Mouse (Mus musculus) ES-E14 (cell line): ENCODE data around the gene Rcbtb2. TPM values are rescaled to one million over a fixed set of nuclear protein-coding genes. Genes with fewer than 3 reads are reported as not detected.

ENCODE experiments used
- DNase-seq: peaks from one replicate; pipeline ENCODE4 v3.0.0-alpha.2; 2013; ENCODE audit warnings: low read depth, low spot score
- H3K27ac ChIP-seq: 2 replicates; pipeline ENCODE4 v1.5.1; 2012; ENCODE audit warnings: low read depth, mild to moderate bottlenecking, low read length, moderate library complexity, mixed read lengths; ENCODE audit not compliant: poor library complexity, insufficient read depth, severe bottlenecking
- H3K36me3 ChIP-seq: 2 replicates; pipeline ENCODE4 v1.6.1; 2012; ENCODE audit warnings: mild to moderate bottlenecking, low read length, moderate library complexity, mixed read lengths; ENCODE audit not compliant: control insufficient read depth, poor library complexity, insufficient read depth, severe bottlenecking
- H3K4me1 ChIP-seq, 2 experiments: fragments of 150-350 bp in 1 of 2; sonication (generic) in 1 of 2; 2 replicates each; pipeline ENCODE4 v1.6.1; 2012; ENCODE audit warnings: low read length in 2 of 2, mild to moderate bottlenecking in 1 of 2, mixed read lengths in 1 of 2; ENCODE audit not compliant: control insufficient read depth in 2 of 2, insufficient read depth in 2 of 2, poor library complexity in 1 of 2
- H3K4me3 ChIP-seq, 2 experiments: fragments of 150-350 bp in 1 of 2; sonication (generic) in 1 of 2; 2 replicates each; pipeline ENCODE4 v1.5.1; 2012; ENCODE audit warnings: low read length in 2 of 2, low read depth in 1 of 2, mild to moderate bottlenecking in 1 of 2, mixed read lengths in 1 of 2; ENCODE audit not compliant: insufficient read depth in 1 of 2, poor library complexity in 1 of 2, severe bottlenecking in 1 of 2
- H3K9ac ChIP-seq: 2 replicates; pipeline ENCODE4 v1.6.1; 2012; ENCODE audit warnings: low read depth, mild to moderate bottlenecking, low read length, mixed read lengths; ENCODE audit not compliant: poor library complexity, insufficient read depth, severe bottlenecking
- H3K9me3 ChIP-seq: fragments of 150-350 bp; sonication (generic); 2 replicates; pipeline ENCODE4 v1.6.1; 2012; ENCODE audit warnings: low read depth, mild to moderate bottlenecking, low read length; ENCODE audit not compliant: control insufficient read depth, insufficient read depth
- CHD2 ChIP-seq: IDR thresholded peaks from 2 replicates; pipeline ENCODE4 v1.6.1; 2014; ENCODE audit warnings: mild to moderate bottlenecking, low read depth, low read length, inconsistent platforms
- HCFC1 ChIP-seq: IDR thresholded peaks from 2 replicates; pipeline ENCODE4 v1.6.1; 2012; ENCODE audit warnings: low read length, inconsistent platforms, borderline replicate concordance; ENCODE audit not compliant: insufficient read depth
- MAFK ChIP-seq: IDR thresholded peaks from 2 replicates; pipeline ENCODE4 v1.6.1; 2014; ENCODE audit warnings: mild to moderate bottlenecking, low read depth, low read length, inconsistent platforms; ENCODE audit not compliant: insufficient read depth
- ZC3H11A ChIP-seq: IDR thresholded peaks from 2 replicates; pipeline ENCODE4 v1.6.1; 2012; ENCODE audit warnings: low read depth, mild to moderate bottlenecking, inconsistent platforms, low read length, borderline replicate concordance
- ZNF384 ChIP-seq: IDR thresholded peaks from 2 replicates; pipeline ENCODE4 v1.6.1; 2012; ENCODE audit warnings: low read depth, low read length, inconsistent platforms
- in situ Hi-C, 2 experiments: fragments of 600-800 bp; cut with MboI; formaldehyde crosslinking; loops; one replicate each; pipeline ENCODE4 v1.15.1; 2025; ENCODE audit warnings: low sequenced_read_pairs in 2 of 2, inconsistent platforms in 1 of 2; ENCODE audit not compliant: unreplicated experiment in 2 of 2
- total RNA-seq: library from RNA; depleted of rRNA; stranded (reverse); fragments of 300-350 nt; gene quantifications from 2 replicates; pipeline ENCODE4 v1.2.3, GENCODE M21; 2012

The Rcbtb2 gene
- total RNA-seq, 1 experiment: 11.2 TPM

GRCm38 (mm10) chr14:73117411-73118392 lies 5.1 kb upstream of the Rcbtb2 start:
- TF ChIP-seq ZC3H11A (no peak), ZNF384 (no peak), CHD2 (no peak), MAFK (no peak), HCFC1 (no peak)
- in situ Hi-C loops: no loop called here
- DNase-seq: no peak
- Histone ChIP-seq H3K36me3 (no peaks in the 10 kb centered on the region), H3K9me3 (no peaks in the 10 kb centered on the region), H3K4me3 (no peak overlapping the region), H3K27ac (no peak overlapping the region), H3K9ac (no peak overlapping the region), H3K4me1 (peaks cover 0 to 3% of the 10 kb centered on the region in 2 experiments; a peak in 1 of 4 replicates)

DNA sequence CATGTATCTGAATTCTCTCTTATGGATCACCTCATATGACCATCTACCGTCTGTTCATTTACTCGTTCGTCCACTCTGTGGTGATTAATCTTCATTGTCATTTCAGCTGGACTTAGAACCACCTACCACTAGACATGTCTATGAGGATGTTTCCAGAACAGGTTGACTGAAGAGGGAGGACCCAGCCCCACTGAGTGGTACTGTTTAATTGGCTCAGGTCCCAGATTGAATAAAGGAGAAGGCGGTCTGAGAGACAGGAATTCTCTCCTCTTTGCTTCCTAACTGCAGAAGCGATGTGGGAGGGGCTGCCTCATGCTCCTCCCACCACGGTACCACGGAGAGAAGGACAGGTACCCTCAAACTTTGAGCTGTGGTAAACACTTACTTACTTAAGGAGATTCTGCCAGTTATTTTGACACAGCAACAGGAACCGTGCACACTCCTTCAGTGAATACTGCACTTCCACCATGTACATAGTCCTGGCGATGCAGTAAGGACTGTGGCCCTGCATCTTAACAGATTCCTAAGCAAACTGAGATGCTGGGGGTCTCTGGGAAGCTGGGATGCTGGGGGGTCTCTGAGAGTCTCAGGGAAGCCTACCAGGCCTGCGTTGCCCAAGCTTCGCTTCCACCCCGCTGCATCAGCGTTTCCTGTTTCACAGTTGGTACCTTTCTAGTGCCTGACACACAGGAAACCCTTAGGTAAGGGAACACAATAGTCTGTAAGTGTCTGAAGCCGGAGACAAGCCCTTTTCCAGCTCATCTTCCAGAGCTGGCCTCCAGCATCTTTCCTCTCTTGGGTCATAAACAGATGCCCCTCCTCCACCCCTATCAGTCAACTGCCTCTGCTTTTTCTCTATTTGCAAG lies 4.1 kb upstream of the Rcbtb2 start:
- H3K36me3 ChIP-seq: no peaks in the 10 kb centered on the region
- no peak overlapping the region for H3K9ac ChIP-seq
- H3K4me1 ChIP-seq: peaks cover 0 to 3% of the 10 kb centered on the region in 2 experiments; a peak in 1 of 4 replicates
- H3K27ac ChIP-seq: no peak overlapping the region
- in situ Hi-C loops: no loop called here
- no peak overlapping the region for H3K4me3 ChIP-seq
- TF ChIP-seq HCFC1 (no peak), ZNF384 (no peak), CHD2 (no peak), MAFK (no peak), ZC3H11A (no peak)
- no peaks in the 10 kb centered on the region for H3K9me3 ChIP-seq
- no peak for DNase-seq

- no peak overlapping the region for H3K9ac ChIP-seq
- peaks cover 0 to 3% of the 10 kb centered on the region in 2 experiments; a peak in 1 of 4 replicates for H3K4me1 ChIP-seq
- no peaks in the 10 kb centered on the region for H3K9me3 ChIP-seq
- no peak overlapping the region for H3K27ac ChIP-seq
- in situ Hi-C loops: no loop called here
- no peak overlapping the region for H3K4me3 ChIP-seq
- TF ChIP-seq HCFC1 (no peak), ZNF384 (no peak), ZC3H11A (no peak), MAFK (no peak), CHD2 (no peak)
- H3K36me3 ChIP-seq: no peaks in the 10 kb centered on the region
- no peak for DNase-seq
Measured at GRCm38 (mm10) chr14:73119459-73119858, 3.4 kb upstream of the Rcbtb2 start.

- Histone ChIP-seq H3K9ac (no peak overlapping the region), H3K4me1 (peaks cover 0 to 3% of the 10 kb centered on the region in 2 experiments; a peak in 1 of 4 replicates), H3K9me3 (no peaks in the 10 kb centered on the region), H3K36me3 (no peaks in the 10 kb centered on the region), H3K4me3 (no peak overlapping the region), H3K27ac (no peak overlapping the region)
- TF ChIP-seq CHD2: no peak
- no peak for TF ChIP-seq ZNF384
- no peak for TF ChIP-seq ZC3H11A
- no peak for TF ChIP-seq MAFK
- DNase-seq: no peak
- in situ Hi-C loops: no loop called here
Measured at GRCm38 (mm10) chr14:73119966-73120365, 2.9 kb upstream of the Rcbtb2 start.
